Mouse (Mus musculus) thymus, postnatal 10 days (tissue): ENCODE measurements around the gene Gm10799.

ENCODE experiments used
- DNase-seq, 2 experiments: peaks; one replicate each; pipeline ENCODE4 v3.0.0; 2021; ENCODE audit warnings: low spot score in 2 of 2

Gm10799 gene

DNA sequence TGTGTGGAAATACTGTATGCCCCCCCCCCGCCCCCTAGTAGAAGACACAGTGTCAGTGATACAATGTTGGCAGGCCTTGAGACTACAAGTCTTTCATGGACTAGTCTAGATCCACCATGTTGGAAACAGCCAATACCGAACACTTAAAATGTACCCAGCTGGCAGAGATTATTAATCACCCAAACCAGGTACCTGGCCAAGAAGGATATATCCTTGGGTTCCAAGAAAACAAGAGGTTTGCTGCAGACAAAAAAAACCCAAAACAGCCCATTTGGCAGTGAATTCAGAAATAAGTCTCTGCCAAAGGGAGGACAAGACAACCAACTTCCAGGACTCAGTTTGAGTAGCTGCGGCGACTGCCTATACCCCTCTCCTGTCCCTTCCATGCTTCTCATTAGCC is 43.7 kb downstream of the Gm10799 start:
- no peak for DNase-seq

DNA sequence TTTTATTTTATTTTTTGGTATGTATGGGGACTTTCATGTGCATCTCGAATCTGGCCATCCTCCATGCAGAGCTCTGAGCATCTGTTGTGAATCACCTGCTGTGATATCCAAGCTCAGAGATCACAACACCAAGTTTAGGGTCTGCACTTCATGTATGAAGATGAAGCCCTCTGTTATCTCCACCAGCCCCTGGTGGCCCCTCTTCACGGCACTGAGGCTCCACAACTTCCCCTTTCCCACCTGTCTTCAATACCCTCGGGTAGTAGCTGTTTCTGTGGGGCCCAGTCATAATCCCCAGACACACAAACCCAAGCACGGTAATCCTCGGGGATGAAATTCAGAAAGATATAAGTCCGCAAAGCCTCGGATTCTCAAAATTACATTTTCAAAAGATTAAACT is 45.3 kb downstream of the Gm10799 start:
- no peak for DNase-seq
